Mouse (Mus musculus) CH12.LX (cell line): Measurements from ENCODE around the gene P2rx7. TPM values are rescaled to one million over a fixed set of nuclear protein-coding genes. Genes with fewer than 3 reads are reported as not detected.

ENCODE experiments used
- DNase-seq: peaks from one replicate; pipeline ENCODE4 v3.0.0-alpha.2; 2013; ENCODE audit errors: extremely low read depth
- H3K27ac ChIP-seq: 2 replicates; pipeline ENCODE4 v1.5.1; 2012; ENCODE audit warnings: low read depth, mild to moderate bottlenecking, control low read depth, moderate library complexity; ENCODE audit not compliant: insufficient read depth
- H3K27me3 ChIP-seq: replicated peaks from 2 replicates; pipeline ENCODE3; 2012; ENCODE audit warnings: inconsistent platforms
- H3K36me3 ChIP-seq, 2 experiments: replicated peaks in 1 of 2; 2 replicates each; pipeline versions ENCODE3 to v1.6.1; 2012; ENCODE audit warnings: inconsistent platforms in 1 of 2, low read length in 1 of 2, mild to moderate bottlenecking in 1 of 2, mixed read lengths in 1 of 2, moderate library complexity in 1 of 2; ENCODE audit not compliant: control insufficient read depth in 1 of 2, insufficient read depth in 1 of 2
- H3K4me1 ChIP-seq, 2 experiments: 2 replicates each; pipeline ENCODE4 v1.6.1; 2012; ENCODE audit warnings: inconsistent platforms in 1 of 2, moderate library complexity in 1 of 2; ENCODE audit not compliant: insufficient read depth in 2 of 2, control insufficient read depth in 1 of 2
- H3K4me2 ChIP-seq: 2 replicates; pipeline ENCODE4 v1.6.1; 2012; ENCODE audit warnings: low read depth, mild to moderate bottlenecking, control low read depth; ENCODE audit not compliant: poor library complexity, insufficient read depth, severe bottlenecking
- H3K4me3 ChIP-seq, 3 experiments: fragments of 150-350 bp in 1 of 3; sonication (generic) in 1 of 3; replicated peaks in 1 of 3; 2 replicates each; pipeline versions ENCODE3 to v1.5.1; 2011 to 2012; ENCODE audit warnings: low read depth in 2 of 3, low read length in 2 of 3, mild to moderate bottlenecking in 2 of 3, moderate library complexity in 2 of 3, control low read depth in 1 of 3, improper control_type of control experiment in 1 of 3, inconsistent platforms in 1 of 3, mixed read lengths in 1 of 3; ENCODE audit not compliant: poor library complexity in 1 of 3
- H3K79me2 ChIP-seq: replicated peaks from 2 replicates; pipeline ENCODE4 v1.6.1; 2012; ENCODE audit warnings: mild to moderate bottlenecking, moderate library complexity; ENCODE audit not compliant: control insufficient read depth, poor library complexity, insufficient read depth, severe bottlenecking; ENCODE audit errors: extremely low read depth
- H3K9ac ChIP-seq: 2 replicates; pipeline ENCODE4 v1.6.1; 2012; ENCODE audit warnings: low read depth, mild to moderate bottlenecking, control low read depth, moderate library complexity; ENCODE audit not compliant: insufficient read depth
- H3K9me3 ChIP-seq: replicated peaks from 2 replicates; pipeline ENCODE3; 2012; ENCODE audit warnings: low read length, inconsistent platforms, mixed read lengths
- CHD1 ChIP-seq: IDR thresholded peaks from 2 replicates; pipeline ENCODE4 v1.6.1; 2012; ENCODE audit warnings: low read depth, low read length, improper control_type of control experiment, inconsistent platforms
- ELF1 ChIP-seq: IDR thresholded peaks from 2 replicates; pipeline ENCODE4 v1.6.1; 2014; ENCODE audit warnings: low read depth, mild to moderate bottlenecking, inconsistent platforms, low read length, improper control_type of control experiment
- MXI1 ChIP-seq: IDR thresholded peaks from 2 replicates; pipeline ENCODE4 v1.6.1; 2011; ENCODE audit warnings: mild to moderate bottlenecking, low read depth, low read length, improper control_type of control experiment
- SIN3A ChIP-seq: IDR thresholded peaks from 2 replicates; pipeline ENCODE4 v1.6.1; 2012; ENCODE audit warnings: low read length, improper control_type of control experiment, inconsistent platforms
- TCF12 ChIP-seq: IDR thresholded peaks from 2 replicates; pipeline ENCODE4 v1.6.1; 2014; ENCODE audit warnings: low read depth, mild to moderate bottlenecking, inconsistent platforms, low read length, improper control_type of control experiment
- ZMIZ1 ChIP-seq: IDR thresholded peaks from 2 replicates; pipeline ENCODE4 v1.6.1; 2012; ENCODE audit warnings: low read depth, mild to moderate bottlenecking, inconsistent platforms, low read length, improper control_type of control experiment
- ZNF384 ChIP-seq: IDR thresholded peaks from 2 replicates; pipeline ENCODE4 v1.6.1; 2012; ENCODE audit warnings: low read depth, low read length, improper control_type of control experiment, inconsistent platforms
- dilution Hi-C: fragments of 300-500 bp; cut with MboI; formaldehyde crosslinking; loops from 2 replicates; pipeline ENCODE4 v1.14.3; 2020; ENCODE audit warnings: low sequenced_read_pairs; ENCODE audit not compliant: extremely low pct_unique_long_range_greater_than_20kb, extremely low pct_ligation_motif_present
- in situ Hi-C: fragments of 300-500 bp; cut with MboI; formaldehyde crosslinking; loops from 3 replicates; pipeline ENCODE4 v1.14.3; 2019; ENCODE audit warnings: low sequenced_read_pairs, low pct_ligation_motif_present, low pct_unique_long_range_greater_than_20kb, mixed read lengths
- polyA plus RNA-seq: library from polyadenylated mRNA; unstranded; fragments of >175 nt; gene quantifications from 2 replicates; pipeline ENCODE4 v1.2.1, GENCODE M21; 2012; ENCODE audit warnings: low read depth; ENCODE audit not compliant: insufficient read length
- total RNA-seq, 2 experiments: library from RNA; depleted of rRNA; stranded (reverse); fragments of 300-350 nt in 1 of 2; fragments of >200 nt in 1 of 2; gene quantifications; 2 replicates each; pipeline ENCODE4 v1.2.3; 2012 to 2014

Gene P2rx7
- total and polyA plus RNA-seq, 3 experiments, result 0.59 to 1.5 (median 1.5) TPM

DNA sequence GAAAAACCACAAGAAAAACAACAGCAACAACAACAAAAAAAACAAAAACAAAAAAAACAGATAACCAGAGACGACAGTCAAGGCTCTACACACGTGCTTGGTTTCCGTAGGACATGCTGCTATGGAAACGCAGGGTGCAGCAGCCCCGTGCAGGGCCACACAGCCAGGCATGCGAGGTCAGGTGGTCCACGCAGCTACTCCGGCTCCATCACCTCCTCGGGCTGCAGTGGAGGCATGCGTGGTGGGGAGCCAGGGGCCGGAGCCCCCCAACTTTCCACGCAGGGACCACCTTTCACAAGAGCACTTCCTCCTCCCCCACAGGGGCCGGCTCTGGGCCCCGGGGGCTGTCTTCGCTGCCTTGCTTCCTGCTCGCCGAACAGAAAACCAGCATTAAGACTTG is 90.2 kb downstream of the P2rx7 start:
- Histone ChIP-seq H3K4me2 (no peak overlapping the region), H3K27ac (no peak overlapping the region), H3K9ac (no peak overlapping the region), H3K36me3 (peaks cover 2 to 53% of the 10 kb centered on the region in 2 experiments), H3K79me2 (no peaks in the 10 kb centered on the region), H3K9me3 (no peaks in the 10 kb centered on the region), H3K4me3 (no peak overlapping the region), H3K27me3 (no peaks in the 10 kb centered on the region)
- DNase-seq, result no peak
- in situ Hi-C loops (no loop called here), dilution Hi-C loops (no loop called here)
- TF ChIP-seq CHD1, result no peak
- TF ChIP-seq, all 38 proteins: peak for 0
- H3K4me1 ChIP-seq, result peaks cover 6 to 28% of the 10 kb centered on the region in 2 experiments; a peak in 3 of 4 replicates

DNA sequence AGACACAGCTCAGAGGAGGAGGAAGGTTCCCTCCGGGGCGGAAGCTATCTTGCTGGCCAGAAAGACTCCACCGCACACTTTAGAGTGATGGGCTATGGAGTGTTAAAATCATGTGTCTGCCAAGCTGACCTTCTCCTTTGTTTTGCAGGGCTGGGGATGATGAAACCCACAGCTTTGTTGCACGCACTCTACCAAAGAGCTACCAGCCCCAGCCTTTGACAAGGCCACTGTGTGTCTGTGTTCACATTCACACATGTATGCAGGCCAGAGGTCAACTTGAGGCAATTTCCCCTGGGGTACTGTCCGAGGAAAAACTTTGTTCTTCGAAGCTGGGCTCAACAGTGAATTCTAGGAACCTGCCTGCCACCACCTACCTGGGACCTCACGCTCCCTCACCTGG is 92.1 kb downstream of the P2rx7 start:
- Histone ChIP-seq H3K4me3 (no peak overlapping the region), H3K27me3 (no peaks in the 10 kb centered on the region), H3K27ac (no peak overlapping the region), H3K79me2 (no peaks in the 10 kb centered on the region), H3K9me3 (no peaks in the 10 kb centered on the region), H3K4me2 (no peak overlapping the region), H3K4me1 (peaks cover 6 to 28% of the 10 kb centered on the region in 2 experiments; a peak in 3 of 4 replicates), H3K9ac (no peak overlapping the region), H3K36me3 (peaks cover 3 to 52% of the 10 kb centered on the region in 2 experiments)
- DNase-seq, result no peak
- TF ChIP-seq TCF12 (no peak), ZMIZ1 (no peak), ELF1 (no peak), MXI1 (no peak), ZNF384 (no peak)
- in situ Hi-C loops, result no loop called here
- dilution Hi-C loops, result no loop called here

DNA sequence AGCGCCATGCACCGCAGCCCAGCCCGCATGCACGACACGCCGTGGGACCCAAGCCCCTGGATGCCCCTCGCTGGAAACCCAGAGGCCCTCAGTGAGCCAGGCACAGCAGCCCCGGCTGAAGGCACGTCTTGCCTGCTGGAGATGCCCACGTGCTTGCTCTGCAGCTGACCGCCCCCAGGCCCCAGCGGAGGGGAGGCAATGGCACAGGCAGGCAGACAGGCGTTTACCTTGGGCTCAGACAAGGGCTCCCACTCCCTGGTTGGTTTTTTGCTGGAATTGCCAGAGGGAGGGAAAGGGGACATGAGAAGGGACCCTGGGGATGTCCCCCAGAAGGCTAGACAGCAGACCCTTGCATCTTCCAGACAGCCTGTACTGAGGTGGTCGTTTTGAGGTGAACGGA is 93.0 kb downstream of the P2rx7 start:
- TF ChIP-seq SIN3A, result no peak
- Histone ChIP-seq H3K79me2 (no peaks in the 10 kb centered on the region), H3K9ac (no peak overlapping the region), H3K4me2 (no peak overlapping the region), H3K27me3 (no peaks in the 10 kb centered on the region), H3K36me3 (peaks cover 6 to 61% of the 10 kb centered on the region in 2 experiments), H3K9me3 (no peaks in the 10 kb centered on the region), H3K4me3 (no peak overlapping the region), H3K4me1 (peaks cover 6 to 24% of the 10 kb centered on the region in 2 experiments; a peak in 3 of 4 replicates), H3K27ac (no peak overlapping the region)
- in situ Hi-C loops (no loop called here), dilution Hi-C loops (no loop called here)
- DNase-seq, result no peak

Other genes with a start within 250 kb of the P2rx7 start
- gene Anapc7, start 222.2 kb upstream of the P2rx7 start, total RNA-seq (2012; rRNA removed), result 36.6 and 39.4 TPM in 2 replicates
- gene Anapc7, start 222.2 kb upstream of the P2rx7 start, total RNA-seq (2014; rRNA removed), result 21.3 and 21.9 TPM in 2 replicates
- gene Anapc7, start 222.2 kb upstream of the P2rx7 start, polyA plus RNA-seq, result 43.3 and 45.4 TPM in 2 replicates
- gene Atp2a2, start 141.7 kb upstream of the P2rx7 start, total RNA-seq (2012; rRNA removed), result 80.9 and 123 TPM in 2 replicates
- 59.5 and 61.6 TPM in 2 replicates for gene Atp2a2, start 141.7 kb upstream of the P2rx7 start, total RNA-seq (2014; rRNA removed)
- gene Atp2a2, start 141.7 kb upstream of the P2rx7 start, polyA plus RNA-seq, result 158 and 159 TPM in 2 replicates
- gene Ift81, start 29.4 kb upstream of the P2rx7 start, total RNA-seq (2012; rRNA removed), result 3.4 and 5.0 TPM in 2 replicates
- 4.1 and 6.4 TPM in 2 replicates for gene Ift81, start 29.4 kb upstream of the P2rx7 start, total RNA-seq (2014; rRNA removed)
- gene Ift81, start 29.4 kb upstream of the P2rx7 start, polyA plus RNA-seq, result 3.1 and 3.9 TPM in 2 replicates
- gene P2rx4, start 63.6 kb downstream of the P2rx7 start, total RNA-seq (2012; rRNA removed), result 8.2 and 11.0 TPM in 2 replicates
- gene P2rx4, start 63.6 kb downstream of the P2rx7 start, total RNA-seq (2014; rRNA removed), result 7.9 and 9.1 TPM in 2 replicates
- gene P2rx4, start 63.6 kb downstream of the P2rx7 start, polyA plus RNA-seq, result 15.0 and 16.7 TPM in 2 replicates
- 12.3 and 13.5 TPM in 2 replicates for gene Camkk2, start 135.5 kb downstream of the P2rx7 start, total RNA-seq (2012; rRNA removed)
- gene Camkk2, start 135.5 kb downstream of the P2rx7 start, total RNA-seq (2014; rRNA removed), result 8.6 TPM in 2 replicates
- 9.4 and 12.7 TPM in 2 replicates for gene Camkk2, start 135.5 kb downstream of the P2rx7 start, polyA plus RNA-seq
- gene Anapc5, start 177.4 kb downstream of the P2rx7 start, total RNA-seq (2012; rRNA removed), result 236 and 252 TPM in 2 replicates
- 247 and 258 TPM in 2 replicates for gene Anapc5, start 177.4 kb downstream of the P2rx7 start, total RNA-seq (2014; rRNA removed)
- 261 and 280 TPM in 2 replicates for gene Anapc5, start 177.4 kb downstream of the P2rx7 start, polyA plus RNA-seq
- gene Rnf34, start 206.1 kb downstream of the P2rx7 start, total RNA-seq (2012; rRNA removed), result 17.2 and 18.4 TPM in 2 replicates
- 24.1 and 24.6 TPM in 2 replicates for gene Rnf34, start 206.1 kb downstream of the P2rx7 start, total RNA-seq (2014; rRNA removed)
- gene Rnf34, start 206.1 kb downstream of the P2rx7 start, polyA plus RNA-seq, result 29.1 and 30.8 TPM in 2 replicates